Mouse (Mus musculus) midbrain, postnatal 0 days (tissue): ENCODE results near the gene Eif5b. TPM values are rescaled to one million over a fixed set of nuclear protein-coding genes. Genes with fewer than 3 reads are reported as not detected.
"Not testable (repeated sequence)": the region's sequence is repeated elsewhere in the genome, so short reads cannot be mapped to it uniquely, and the experiment has no call there.

ENCODE experiments used
- ATAC-seq: fragments of 200-750 bp; cut with Nextera tagmentation; 2 replicates; pipeline ENCODE4 v1.8.0; 2017; ENCODE audit warnings: moderate number of reproducible peaks, mild to moderate bottlenecking, moderate TSS enrichment, moderate library complexity; ENCODE audit not compliant: low FRiP score
- DNase-seq: peaks from one replicate; pipeline ENCODE4 v3.0.0-alpha.2; 2015; ENCODE audit warnings: low spot score
- H3K27ac ChIP-seq: fragments of 300-500 bp; sonication (generic); 2 replicates; pipeline ENCODE4 v1.5.1; 2014; ENCODE audit warnings: low read depth, mild to moderate bottlenecking, low read length, mixed read lengths
- H3K27me3 ChIP-seq: fragments of 300-500 bp; sonication (generic); 2 replicates; pipeline ENCODE4 v1.6.1; 2014; ENCODE audit warnings: low read length, control low read depth, mixed read lengths; ENCODE audit not compliant: insufficient read depth
- H3K36me3 ChIP-seq: fragments of 300-500 bp; sonication (generic); 2 replicates; pipeline ENCODE4 v1.6.1; 2014; ENCODE audit warnings: low read length, control low read depth, mixed read lengths; ENCODE audit not compliant: insufficient read depth
- H3K4me1 ChIP-seq: fragments of 300-500 bp; sonication (generic); 2 replicates; pipeline ENCODE4 v1.6.1; 2014; ENCODE audit warnings: mild to moderate bottlenecking, control low read depth, antibody characterized with exemption, low read length, mixed read lengths; ENCODE audit not compliant: insufficient read depth
- H3K4me2 ChIP-seq: fragments of 300-500 bp; sonication (generic); 2 replicates; pipeline ENCODE4 v1.6.1; 2014; ENCODE audit warnings: low read depth, mild to moderate bottlenecking, low read length, mixed read lengths; ENCODE audit not compliant: poor library complexity, severe bottlenecking
- H3K4me3 ChIP-seq: fragments of 300-500 bp; sonication (generic); 2 replicates; pipeline ENCODE4 v1.5.1; 2014; ENCODE audit warnings: low read depth, mild to moderate bottlenecking, low read length, moderate library complexity
- H3K9ac ChIP-seq: fragments of 300-500 bp; sonication (generic); replicated peaks from 2 replicates; pipeline ENCODE4 v1.6.1; 2014; ENCODE audit warnings: mild to moderate bottlenecking, low read length, moderate library complexity, mixed read lengths; ENCODE audit not compliant: poor library complexity, severe bottlenecking
- H3K9me3 ChIP-seq: fragments of 300-500 bp; sonication (generic); 2 replicates; pipeline ENCODE4 v1.6.1; 2016; ENCODE audit warnings: low read length, control low read depth
- CTCF ChIP-seq: IDR thresholded peaks from 2 replicates; pipeline ENCODE4 v1.5.1; 2016; ENCODE audit warnings: antibody characterized with exemption, mild to moderate bottlenecking
- WGBS: fragments of 180-500 bp; shearing (Covaris S2); extraction: QIAGEN DNeasy Blood & Tissue Kit; methylation state at CpG from one replicate; pipeline ENCODE4 v1.1.7; 2014; 5-methylcytosine and 5-hydroxymethylcytosine counted together
- polyA plus RNA-seq: library from polyadenylated mRNA; unstranded; fragments of >200 nt; fragmentation: Nextera tagmentation; extraction: Ambion mirVana; gene quantifications from 2 replicates; pipeline ENCODE4 v1.2.1, GENCODE M21; 2015
- total RNA-seq: library from RNA; depleted of rRNA; stranded (reverse); fragments of >200 nt; gene quantifications from 2 replicates; pipeline ENCODE4 v1.2.3, GENCODE M21; 2014

Eif5b gene
- total and polyA plus RNA-seq, 2 experiments from 2014 or later = 6.6 to 19.6 TPM

GRCm38 (mm10) chr1:38058417-38058816 lies 60.6 kb downstream of the Eif5b start:
- Histone ChIP-seq H3K27ac (no peak overlapping the region), H3K27me3 (no peaks in the 10 kb centered on the region), H3K4me1 (no peaks in the 10 kb centered on the region), H3K4me2 (no peak overlapping the region), H3K9ac (no peak overlapping the region), H3K4me3 (no peak overlapping the region), H3K9me3 (no peaks in the 10 kb centered on the region), H3K36me3 (peaks cover 56% of the 10 kb centered on the region)
- no peak for TF ChIP-seq CTCF
- 87% methylated on average over 6 of the region's 6 CpGs for WGBS
- DNase-seq (no peak), ATAC-seq (no peak)

- H3K27me3 ChIP-seq, H3K9ac ChIP-seq, H3K27ac ChIP-seq, ATAC-seq, DNase-seq, H3K4me2 ChIP-seq, H3K9me3 ChIP-seq, H3K4me1 ChIP-seq, H3K4me3 ChIP-seq: not testable (repeated sequence)
- peaks cover 48% of the 10 kb centered on the region for H3K36me3 ChIP-seq
- 91% methylated on average over 2 of the region's 2 CpGs for WGBS
These were observed 64.3 kb downstream of the Eif5b start for GRCm38 (mm10) chr1:38062156-38062555.

GRCm38 (mm10) chr1:38067276-38067675 lies 69.5 kb downstream of the Eif5b start:
- 94% methylated on average over 10 of the region's 10 CpGs for WGBS
- Histone ChIP-seq H3K4me3 (no peak overlapping the region), H3K27ac (no peak overlapping the region), H3K4me1 (no peaks in the 10 kb centered on the region), H3K27me3 (no peaks in the 10 kb centered on the region), H3K4me2 (no peak overlapping the region), H3K9ac (no peak overlapping the region), H3K36me3 (peaks cover 49% of the 10 kb centered on the region), H3K9me3 (no peaks in the 10 kb centered on the region)
- no peak for ATAC-seq
- no peak for DNase-seq
- no peak for TF ChIP-seq CTCF

- Histone ChIP-seq H3K4me1 (no peaks in the 10 kb centered on the region), H3K9ac (no peak overlapping the region), H3K4me3 (no peak overlapping the region), H3K36me3 (peaks cover 43% of the 10 kb centered on the region), H3K27me3 (no peaks in the 10 kb centered on the region), H3K27ac (no peak overlapping the region), H3K9me3 (no peaks in the 10 kb centered on the region), H3K4me2 (no peak overlapping the region)
- DNase-seq (no peak), ATAC-seq (no peak)
- TF ChIP-seq CTCF = no peak
- WGBS = 89% methylated on average over 8 of the region's 8 CpGs
These were observed 73.5 kb downstream of the Eif5b start for GRCm38 (mm10) chr1:38071326-38071725.

GRCm38 (mm10) chr1:38081316-38081715 lies 83.5 kb downstream of the Eif5b start:
- DNase-seq = no peak
- TF ChIP-seq CTCF = no peak
- 74% methylated on average over 8 of the region's 8 CpGs for WGBS
- H3K4me2 ChIP-seq = no peak overlapping the region
- no peak overlapping the region for H3K4me3 ChIP-seq
- H3K27ac ChIP-seq = no peak overlapping the region
- ATAC-seq = no peak
- no peak overlapping the region for H3K9ac ChIP-seq
- H3K36me3 ChIP-seq = peaks cover 20% of the 10 kb centered on the region
- no peaks in the 10 kb centered on the region for H3K9me3 ChIP-seq
- H3K4me1 ChIP-seq = no peaks in the 10 kb centered on the region
- H3K27me3 ChIP-seq = no peaks in the 10 kb centered on the region

- Histone ChIP-seq H3K27me3 (no peaks in the 10 kb centered on the region), H3K27ac (no peak overlapping the region), H3K36me3 (peaks cover 9% of the 10 kb centered on the region; the same call in 1 of the 2 replicates), H3K4me3 (no peak overlapping the region), H3K9ac (no peak overlapping the region), H3K9me3 (no peaks in the 10 kb centered on the region), H3K4me2 (no peak overlapping the region), H3K4me1 (no peaks in the 10 kb centered on the region)
- 86% methylated on average over 1 of the region's 1 CpGs for WGBS
- no peak for DNase-seq
- no peak for TF ChIP-seq CTCF
- ATAC-seq = no peak
These were observed 105.4 kb downstream of the Eif5b start for GRCm38 (mm10) chr1:38103214-38103613.
